Mouse (Mus musculus): ENCODE data around the gene Znrd1. TPM values are rescaled to one million over a fixed set of nuclear protein-coding genes. Genes with fewer than 3 reads are reported as not detected.

The Znrd1 gene
- total and polyA plus RNA-seq, 3 experiments: 6.8 to 154 (median 127) TPM

GRCm38 (mm10) chr17:36908235-36908634 lies 50.1 kb downstream of the Znrd1 start:
- Histone ChIP-seq H3K4me1 (ENCODE audit: insufficient read depth, low read depth, low read length) (no peaks in the 10 kb centered on the region), H3K36me3 (replicated peaks) (no peaks in the 10 kb centered on the region), H3K4me3 (ENCODE audit: low read depth, low read length) (no peak overlapping the region), H3K9me3 (replicated peaks) (no peaks in the 10 kb centered on the region), H3K27me3 (ENCODE audit: insufficient read depth, low read length) (no peaks in the 10 kb centered on the region; the same call in none of the 2 replicates)
- DNase-seq (ENCODE audit: low spot score) (no peak), ATAC-seq (ENCODE audit: extremely low read depth, insufficient number of reproducible peaks, low FRiP score, poor library complexity, severe bottlenecking) (no peak)
- TF ChIP-seq GATA2 (IDR thresholded peaks at IDR 0.05; ENCODE audit: borderline replicate concordance, low read depth, low read length) (no peak), GATA1 (IDR thresholded peaks at IDR 0.05; ENCODE audit: borderline replicate concordance, low read length) (no peak), CTCF (IDR thresholded peaks at IDR 0.05; ENCODE audit: low read depth, low read length) (no peak), POLR2AphosphoS5 (IDR thresholded peaks at IDR 0.05; ENCODE audit: insufficient replicate concordance, low read depth, low read length) (no peak), TAL1 (conservative IDR thresholded peaks at IDR 0.05; ENCODE audit: low read depth, low read length) (no peak)

Other genes with a start within 250 kb of the Znrd1 start
Only the 20 nearest of the 21 such genes appear.
- not detected in 2 replicates for gene H2-M10.5, start 185.6 kb downstream of the Znrd1 start, total RNA-seq (2014; fragmentation: Nextera tagmentation)
- not detected in 2 replicates for gene H2-M10.5, start 185.6 kb downstream of the Znrd1 start, total RNA-seq (2017)
- not detected in 2 replicates for gene H2-M10.5, start 185.6 kb downstream of the Znrd1 start, polyA plus RNA-seq (2012)
- not detected in 2 replicates for gene H2-M10.6, start 146.4 kb downstream of the Znrd1 start, total RNA-seq (2014; fragmentation: Nextera tagmentation)
- gene H2-M10.6, start 146.4 kb downstream of the Znrd1 start, total RNA-seq (2017): 0.06 TPM in 1 of 2 replicates, not detected in the other
- not detected in 2 replicates for gene H2-M10.6, start 146.4 kb downstream of the Znrd1 start, polyA plus RNA-seq (2012)
- 31.8 and 39.7 TPM in 2 replicates for gene Trim26, start 121.4 kb downstream of the Znrd1 start, total RNA-seq (2014; fragmentation: Nextera tagmentation)
- gene Trim26, start 121.4 kb downstream of the Znrd1 start, total RNA-seq (2017): 12.5 TPM in 2 replicates
- 11.7 and 13.4 TPM in 2 replicates for gene Trim26, start 121.4 kb downstream of the Znrd1 start, polyA plus RNA-seq (2012)
- gene Trim15, start 91.3 kb downstream of the Znrd1 start, total RNA-seq (2014; fragmentation: Nextera tagmentation): not detected in 2 replicates
- 0.22 TPM in 1 of 2 replicates, not detected in the other for gene Trim15, start 91.3 kb downstream of the Znrd1 start, total RNA-seq (2017)
- not detected in 2 replicates for gene Trim15, start 91.3 kb downstream of the Znrd1 start, polyA plus RNA-seq (2012)
- gene Trim10, start 89.0 kb downstream of the Znrd1 start, total RNA-seq (2014; fragmentation: Nextera tagmentation): 8.3 and 18.1 TPM in 2 replicates
- gene Trim10, start 89.0 kb downstream of the Znrd1 start, total RNA-seq (2017): 16.2 and 17.5 TPM in 2 replicates
- 2.7 and 6.1 TPM in 2 replicates for gene Trim10, start 89.0 kb downstream of the Znrd1 start, polyA plus RNA-seq (2012)
- gene Trim40, start 68.4 kb downstream of the Znrd1 start, total RNA-seq (2014; fragmentation: Nextera tagmentation): not detected in 2 replicates
- gene Trim40, start 68.4 kb downstream of the Znrd1 start, total RNA-seq (2017): 0.12 TPM in 1 of 2 replicates, not detected in the other
- gene Trim40, start 68.4 kb downstream of the Znrd1 start, polyA plus RNA-seq (2012): not detected in 2 replicates
- not detected in 2 replicates for gene Trim31, start 60.4 kb downstream of the Znrd1 start, total RNA-seq (2014; fragmentation: Nextera tagmentation)
- gene Trim31, start 60.4 kb downstream of the Znrd1 start, total RNA-seq (2017): not detected in 2 replicates
- gene Trim31, start 60.4 kb downstream of the Znrd1 start, polyA plus RNA-seq (2012): not detected in 2 replicates
- not detected in 2 replicates for gene Rnf39, start 15.6 kb downstream of the Znrd1 start, total RNA-seq (2014; fragmentation: Nextera tagmentation)
- gene Rnf39, start 15.6 kb downstream of the Znrd1 start, total RNA-seq (2017): not detected in 2 replicates
- not detected in 2 replicates for gene Rnf39, start 15.6 kb downstream of the Znrd1 start, polyA plus RNA-seq (2012)
- 113 and 130 TPM in 2 replicates for gene Ppp1r11, start 6.8 kb downstream of the Znrd1 start, total RNA-seq (2014; fragmentation: Nextera tagmentation)
- 104 and 113 TPM in 2 replicates for gene Ppp1r11, start 6.8 kb downstream of the Znrd1 start, total RNA-seq (2017)
- 247 and 300 TPM in 2 replicates for gene Ppp1r11, start 6.8 kb downstream of the Znrd1 start, polyA plus RNA-seq (2012)
- gene Znrd1as, start within 50 bp of the Znrd1 start, total RNA-seq (2014; fragmentation: Nextera tagmentation): 17.3 and 18.0 TPM in 2 replicates
- gene Znrd1as, start within 50 bp of the Znrd1 start, total RNA-seq (2017): 23.3 and 35.1 TPM in 2 replicates
- 0.77 and 0.95 TPM in 2 replicates for gene Znrd1as, start within 50 bp of the Znrd1 start, polyA plus RNA-seq (2012)
- gene 2410137M14Rik, start 22.7 kb upstream of the Znrd1 start, total RNA-seq (2014; fragmentation: Nextera tagmentation): not detected in 2 replicates
- 0.16 TPM in 1 of 2 replicates, not detected in the other for gene 2410137M14Rik, start 22.7 kb upstream of the Znrd1 start, total RNA-seq (2017)
- gene 2410137M14Rik, start 22.7 kb upstream of the Znrd1 start, polyA plus RNA-seq (2012): not detected in 2 replicates
- gene H2-M5, start 31.0 kb upstream of the Znrd1 start, total RNA-seq (2014; fragmentation: Nextera tagmentation): not detected in 2 replicates
- 0.11 TPM in 1 of 2 replicates, not detected in the other for gene H2-M5, start 31.0 kb upstream of the Znrd1 start, total RNA-seq (2017)
- not detected in 2 replicates for gene H2-M5, start 31.0 kb upstream of the Znrd1 start, polyA plus RNA-seq (2012)
- gene Zfp57, start 42.6 kb upstream of the Znrd1 start, total RNA-seq (2014; fragmentation: Nextera tagmentation): not detected in 2 replicates
- gene Zfp57, start 42.6 kb upstream of the Znrd1 start, total RNA-seq (2017): 0.35 and 0.44 TPM in 2 replicates
- gene Zfp57, start 42.6 kb upstream of the Znrd1 start, polyA plus RNA-seq (2012): not detected in 2 replicates
- not detected in 2 replicates for gene Mog, start 64.8 kb upstream of the Znrd1 start, total RNA-seq (2014; fragmentation: Nextera tagmentation)
- gene Mog, start 64.8 kb upstream of the Znrd1 start, total RNA-seq (2017): 0.05 TPM in 1 of 2 replicates, not detected in the other
- not detected in 2 replicates for gene Mog, start 64.8 kb upstream of the Znrd1 start, polyA plus RNA-seq (2012)
- gene Gabbr1, start 87.4 kb upstream of the Znrd1 start, total RNA-seq (2014; fragmentation: Nextera tagmentation): 35.2 and 36.4 TPM in 2 replicates
- 11.7 and 12.4 TPM in 2 replicates for gene Gabbr1, start 87.4 kb upstream of the Znrd1 start, total RNA-seq (2017)
- gene Gabbr1, start 87.4 kb upstream of the Znrd1 start, polyA plus RNA-seq (2012): 31.9 and 42.6 TPM in 2 replicates
- gene Olfr90, start 129.9 kb upstream of the Znrd1 start, total RNA-seq (2014; fragmentation: Nextera tagmentation): not detected in 2 replicates
- 0.06 and 0.27 TPM in 2 replicates for gene Olfr90, start 129.9 kb upstream of the Znrd1 start, total RNA-seq (2017)
- not detected in 2 replicates for gene Olfr90, start 129.9 kb upstream of the Znrd1 start, polyA plus RNA-seq (2012)
- gene Olfr91, start 139.7 kb upstream of the Znrd1 start, total RNA-seq (2014; fragmentation: Nextera tagmentation): not detected in 2 replicates
- 0.05 and 0.06 TPM in 2 replicates for gene Olfr91, start 139.7 kb upstream of the Znrd1 start, total RNA-seq (2017)
- gene Olfr91, start 139.7 kb upstream of the Znrd1 start, polyA plus RNA-seq (2012): not detected in 2 replicates
- gene Olfr92, start 161.5 kb upstream of the Znrd1 start, total RNA-seq (2014; fragmentation: Nextera tagmentation): not detected in 2 replicates
- gene Olfr92, start 161.5 kb upstream of the Znrd1 start, total RNA-seq (2017): not detected in 2 replicates
- not detected in 2 replicates for gene Olfr92, start 161.5 kb upstream of the Znrd1 start, polyA plus RNA-seq (2012)
- not detected in 2 replicates for gene Olfr93, start 202.9 kb upstream of the Znrd1 start, total RNA-seq (2014; fragmentation: Nextera tagmentation)
- 0.06 and 0.27 TPM in 2 replicates for gene Olfr93, start 202.9 kb upstream of the Znrd1 start, total RNA-seq (2017)
- not detected in 2 replicates for gene Olfr93, start 202.9 kb upstream of the Znrd1 start, polyA plus RNA-seq (2012)
- gene Ubd, start 235.3 kb upstream of the Znrd1 start, total RNA-seq (2014; fragmentation: Nextera tagmentation): not detected in 2 replicates
- not detected in 2 replicates for gene Ubd, start 235.3 kb upstream of the Znrd1 start, total RNA-seq (2017)
- not detected in 2 replicates for gene Ubd, start 235.3 kb upstream of the Znrd1 start, polyA plus RNA-seq (2012)